ENCODE assay signal across 13 mouse cellular contexts in genomic region chr3:88625531-88625930, GRCm38 (mm10). TPM values are rescaled to one million over a fixed set of nuclear protein-coding genes. Genes with fewer than 3 reads are reported as not detected.
DNase-seq lines count a peak whose midpoint lies in the region; ATAC-seq and TF ChIP-seq lines count a peak whose summit lies in the region.
"Had no signal": no experiment of that assay in that cellular context is flagged by ENCODE, and none has a peak within 500 bp of the region (broad histone marks: within the 10 kb centered on the region; RNA-seq: fewer than 3 reads in every experiment).

No protein-coding gene starts in this region.

- peaks cover 88% of the 10 kb centered on the region for H3K79me2 ChIP-seq in myocyte (ENCODE audit: control insufficient read depth, insufficient read depth)

- H3K9ac ChIP-seq in embryonic facial prominence, embryonic 13.5 days, result peak overlapping the region; percentile 97; the same call in 1 of the 2 replicates
- no peak overlapping the region for H3K9ac ChIP-seq in forebrain, postnatal 0 days

- peak overlapping the region; percentile 98 for H3K27ac ChIP-seq in layer of hippocampus, adult 2 months
- H3K27ac ChIP-seq in embryonic facial prominence, embryonic 13.5 days, result no peak overlapping the region
- H3K27ac ChIP-seq in forebrain, postnatal 0 days (ENCODE audit: low read depth, low read length), result 0 out of 2 replicates have a peak overlapping the region, but pooled peaks have one; percentile 94

- H3ac ChIP-seq in myocyte (ENCODE audit: control insufficient read depth, insufficient read length), result peak overlapping the region; percentile 12

- no peaks in the 10 kb centered on the region for H3K27me3 ChIP-seq in embryonic facial prominence, embryonic 13.5 days
- H3K27me3 ChIP-seq in forebrain, postnatal 0 days (ENCODE audit: insufficient read depth, low read length), result no peaks in the 10 kb centered on the region
- H3K27me3 ChIP-seq in myocyte (ENCODE audit: control insufficient read depth, insufficient read depth, insufficient read length), result no peaks in the 10 kb centered on the region
- H3K27me3 ChIP-seq: embryonic facial prominence, embryonic 12.5 days; Patski had no signal

- H3K4me3 ChIP-seq in layer of hippocampus, adult 2 months, result peak overlapping the region; percentile 24; the same call in 1 of the 2 replicates
- no peak overlapping the region for H3K4me3 ChIP-seq in embryonic facial prominence, embryonic 13.5 days
- no peak overlapping the region for H3K4me3 ChIP-seq in forebrain, postnatal 0 days (ENCODE audit: low read depth, low read length)
- H3K4me3 ChIP-seq in myocyte, result peak overlapping the region; percentile 94

- ATAC-seq in embryonic facial prominence, embryonic 13.5 days (ENCODE audit: insufficient number of reproducible peaks, insufficient read depth, low FRiP score, low TSS enrichment, low read depth), result no peak
- ATAC-seq in forebrain, postnatal 0 days, result no peak

- no peak for TF ChIP-seq POLR2A in myocyte (IDR thresholded peaks at IDR 0.05; ENCODE audit: insufficient read length, low read depth)

- 93% methylated on average over 7 of the region's 7 CpGs for WGBS in embryonic facial prominence, embryonic 13.5 days
- WGBS in forebrain, postnatal 0 days, result 89% methylated on average over 7 of the region's 7 CpGs

- no peak for DNase-seq in layer of hippocampus, adult 2 months (ENCODE audit: low spot score in 2 of 2)
- no peak for DNase-seq in layer of hippocampus, adult 9-11 months
- no peak for DNase-seq in forebrain, postnatal 0 days
- DNase-seq in adrenal gland, postnatal 25 days, result no peak
- DNase-seq in cerebellum, postnatal 4 days (ENCODE audit: low spot score in 2 of 2), result no peak
- DNase-seq: right cerebral cortex, postnatal 14 days; thymus, postnatal 36 days had no signal

- peaks cover 43% of the 10 kb centered on the region for H3K4me1 ChIP-seq in embryonic facial prominence, embryonic 13.5 days
- peaks cover 15% of the 10 kb centered on the region for H3K4me1 ChIP-seq in forebrain, postnatal 0 days (ENCODE audit: insufficient read depth)

- H3K4me2 ChIP-seq in embryonic facial prominence, embryonic 13.5 days, result no peak overlapping the region
- H3K4me2 ChIP-seq in forebrain, postnatal 0 days (ENCODE audit: low read depth), result no peak overlapping the region
- H3K4me2 ChIP-seq in myocyte (ENCODE audit: low read depth), result peak overlapping the region; percentile 96

- no peak for TF ChIP-seq CTCF in layer of hippocampus, adult 2 months (conservative IDR thresholded peaks at IDR 0.05)
- TF ChIP-seq CTCF in forebrain, postnatal 0 days (IDR thresholded peaks at IDR 0.05; ENCODE audit: low read depth), result no peak

- no peaks in the 10 kb centered on the region for H3K9me3 ChIP-seq in embryonic facial prominence, embryonic 13.5 days
- H3K9me3 ChIP-seq in forebrain, postnatal 0 days (ENCODE audit: low read length), result no peaks in the 10 kb centered on the region
- H3K9me3 ChIP-seq: embryonic facial prominence, embryonic 12.5 days had no signal

- H3K36me3 ChIP-seq in embryonic facial prominence, embryonic 13.5 days, result peaks cover 42% of the 10 kb centered on the region
- peaks cover 16% of the 10 kb centered on the region for H3K36me3 ChIP-seq in forebrain, postnatal 0 days (ENCODE audit: insufficient read depth)
- peaks cover 32% of the 10 kb centered on the region for H3K36me3 ChIP-seq in myocyte (ENCODE audit: control insufficient read depth, insufficient read depth)

TF ChIP-seq in myocyte, 11 proteins besides CTCF, POLR2A, EP300 and RAD21:
- TF ChIP-seq TCF12 (IDR thresholded peaks at IDR 0.05; ENCODE audit: insufficient read depth, poor library complexity, severe bottlenecking) (no peak), CEBPB (IDR thresholded peaks at IDR 0.05; ENCODE audit: insufficient read depth, poor library complexity, severe bottlenecking) (no peak), POLR2AphosphoS2 (IDR thresholded peaks at IDR 0.05; ENCODE audit: insufficient read length, low read depth) (no peak), USF1 (IDR thresholded peaks at IDR 0.05; ENCODE audit: low read depth) (no peak), E2F4 (IDR thresholded peaks at IDR 0.05; ENCODE audit: insufficient read depth) (no peak), SRF (IDR thresholded peaks at IDR 0.05; ENCODE audit: control insufficient read depth, insufficient read length, low read depth) (no peak), REST (IDR thresholded peaks at IDR 0.05; ENCODE audit: insufficient read depth, insufficient read length) (no peak), TCF3 (IDR thresholded peaks at IDR 0.05; ENCODE audit: insufficient read length, low read depth) (no peak), MYOG (IDR thresholded peaks at IDR 0.05; ENCODE audit: control insufficient read depth in 1 of 3, insufficient read depth in 1 of 3, insufficient read length in 2 of 3, low read depth in 2 of 3) (no peak)

RNA-seq across cellular contexts. Expression of gene Arhgef2, which starts 19.8 kb away (rescaled TPM):
- total RNA-seq in layer of hippocampus, adult 2 months (2021), result 100 to 1,000 TPM; 268 to 283 TPM
- polyA plus RNA-seq in embryonic facial prominence, embryonic 13.5 days (2015; fragmentation: Nextera tagmentation; extraction: Ambion mirVana), result 91.6 and 99.4 TPM in 2 replicates
- total RNA-seq in forebrain, postnatal 0 days (2014; rRNA removed), result 78.8 and 82.2 TPM in 2 replicates
- 37.1 and 66.7 TPM in 2 replicates for polyA plus RNA-seq in forebrain, postnatal 0 days (2015; fragmentation: Nextera tagmentation; extraction: Ambion mirVana)
- polyA plus RNA-seq in myocyte (2012; fragmentation: generic; extraction: Trizol), result 361 TPM
- total RNA-seq in adrenal gland, postnatal 25 days (2021), result 35.4 and 35.9 TPM in 2 replicates

RNA-seq across cellular contexts. Expression of gene Rxfp4, which starts 27.4 kb away (rescaled TPM):
- not detected for total RNA-seq in layer of hippocampus, adult 2 months (2021)
- not detected in 2 replicates for polyA plus RNA-seq in embryonic facial prominence, embryonic 13.5 days (2015; fragmentation: Nextera tagmentation; extraction: Ambion mirVana)
- not detected in 2 replicates for total RNA-seq in forebrain, postnatal 0 days (2014; rRNA removed)
- polyA plus RNA-seq in forebrain, postnatal 0 days (2015; fragmentation: Nextera tagmentation; extraction: Ambion mirVana), result not detected in 2 replicates
- polyA plus RNA-seq in myocyte (2012; fragmentation: generic; extraction: Trizol), result not detected
- not detected in 2 replicates for total RNA-seq in adrenal gland, postnatal 25 days (2021)
- total RNA-seq: left cerebral cortex, postnatal 10 days had no signal
- polyA plus RNA-seq: brain, embryonic 14.5 days; embryonic facial prominence, embryonic 12.5 days; Patski had no signal

RNA-seq across cellular contexts. Expression of gene Ssr2, which starts 49.9 kb away (rescaled TPM):
- 10 to 100 TPM; 86.8 to 91.6 TPM for total RNA-seq in layer of hippocampus, adult 2 months (2021)
- polyA plus RNA-seq in embryonic facial prominence, embryonic 13.5 days (2015; fragmentation: Nextera tagmentation; extraction: Ambion mirVana), result 259 and 274 TPM in 2 replicates
- total RNA-seq in forebrain, postnatal 0 days (2014; rRNA removed), result 170 and 254 TPM in 2 replicates
- polyA plus RNA-seq in forebrain, postnatal 0 days (2015; fragmentation: Nextera tagmentation; extraction: Ambion mirVana), result 204 and 233 TPM in 2 replicates
- polyA plus RNA-seq in myocyte (2012; fragmentation: generic; extraction: Trizol), result 294 TPM
- 199 and 214 TPM in 2 replicates for total RNA-seq in adrenal gland, postnatal 25 days (2021)

Comparison
In these comparisons a context has a peak if more than half of its experiments do, and no peak if none do; other contexts are left out.
1. H3K4me3 ChIP-seq: peak in layer of hippocampus, adult 2 months (single experiment) and myocyte (single experiment); none in embryonic facial prominence, embryonic 13.5 days (single experiment) and forebrain, postnatal 0 days (single experiment).